ENCODE assay signal across 20 mouse cellular contexts in genomic region chr4:133800589-133800988, GRCm38 (mm10). TPM values are rescaled to one million over a fixed set of nuclear protein-coding genes. Genes with fewer than 3 reads are reported as not detected.
A peak's percentile ranks its signal among the peaks of the same experiment; 100 is the strongest.
DNase-seq lines count a peak whose midpoint lies in the region; ATAC-seq lines count a peak whose summit lies in the region.
"Had no signal": no experiment of that assay in that cellular context is flagged by ENCODE, and none has a peak within 500 bp of the region (broad histone marks: within the 10 kb centered on the region; RNA-seq: fewer than 3 reads in every experiment).

No protein-coding gene starts in this region.

- ATAC-seq in erythroid progenitor cell, adult 5-6 weeks (replicated peaks; ENCODE audit: low FRiP score, poor library complexity, severe bottlenecking), result 0 out of 2 replicates have a peak, but pooled peaks have one; percentile 30
- ATAC-seq in megakaryocyte-erythroid progenitor cell, adult 5-6 weeks (replicated peaks; ENCODE audit: low FRiP score, low TSS enrichment, poor library complexity, severe bottlenecking), result 0 out of 2 replicates have a peak, but pooled peaks have one; percentile 50
- ATAC-seq: forebrain, embryonic 15.5 days; hindbrain, embryonic 16.5 days; inflammation-experienced regulatory T-cells, adult 6 months; Patski had no signal

- DNase-seq in CD4-positive, CD25-positive, alpha-beta regulatory T cell, adult 2 months (ENCODE audit: low read depth, low spot score), result peak; percentile 58
- no peak for DNase-seq in kidney, postnatal 25 days
- DNase-seq in left cerebral cortex, postnatal 25 days (ENCODE audit: low spot score in 2 of 2), result no peak
- no peak for DNase-seq in left cerebral cortex, postnatal 10 days (ENCODE audit: extremely low spot score in 1 of 2, low spot score in 2 of 2)
- DNase-seq in spleen, postnatal 36 days (ENCODE audit: low spot score in 2 of 2), result no peak
- DNase-seq: adrenal gland, postnatal 10 days; adrenal gland, postnatal 36 days; cerebellum, adult 18-20 months; cerebellum, adult 9-10 months; cerebellum, postnatal 14 days; gastrocnemius, postnatal 25 days; heart, adult 18-20 months; heart, postnatal 10 days; heart, postnatal 36 days had no signal

- intact Hi-C loops in left cerebral cortex, postnatal 25 days (cut with DNase I), result no loop called here
- intact Hi-C loops in left cerebral cortex, postnatal 10 days (cut with DNase I), result no loop called here

RNA-seq across cellular contexts. Expression of gene Arid1a, which starts 44.0 kb away (rescaled TPM):
- 65.8 and 102 TPM in 2 replicates for total RNA-seq in erythroid progenitor cell, adult 5-6 weeks (2015; ENCODE audit: low replicate concordance)
- 42.9 and 69.1 TPM in 2 replicates for total RNA-seq in erythroid progenitor cell, adult 5-6 weeks (2017; ENCODE audit: low replicate concordance)
- total RNA-seq in megakaryocyte-erythroid progenitor cell, adult 5-6 weeks (2014; fragmentation: Nextera tagmentation), result 127 and 136 TPM in 2 replicates
- 28.2 and 29.6 TPM in 2 replicates for total RNA-seq in megakaryocyte-erythroid progenitor cell, adult 5-6 weeks (2017)
- total RNA-seq in left cerebral cortex, postnatal 25 days (2021), result 10 to 100 TPM; 81.0 to 88.3 TPM
- 10 to 100 TPM; 76.0 to 76.8 TPM for total RNA-seq in left cerebral cortex, postnatal 10 days (2021)
